Mouse (Mus musculus) spleen, embryonic (tissue): Measurements from ENCODE around the gene Ikzf1.

ENCODE experiments used
- CTCF ChIA-PET: fragments of 350-600 bp; sonication (Branson Sonifier 250); formaldehyde crosslinking; loops from one replicate; lab custom pipeline; 2022; lab: Charles Lee

The Ikzf1 gene

GRCm38 (mm10) chr11:11798690-11799089 is 113.9 kb downstream of the Ikzf1 start:
- CTCF ChIA-PET, result no interaction called here

GRCm38 (mm10) chr11:11800304-11800703 is 115.5 kb downstream of the Ikzf1 start:
- CTCF ChIA-PET, result no interaction called here

- CTCF ChIA-PET, result no interaction called here
Observed at GRCm38 (mm10) chr11:11801067-11801466, 116.3 kb downstream of the Ikzf1 start.

- CTCF ChIA-PET, result no interaction called here
Observed at GRCm38 (mm10) chr11:11804421-11804820, 119.6 kb downstream of the Ikzf1 start.

- CTCF ChIA-PET, result interaction anchor here (0.6 kb wide), 1 partner anchor 149 kb away, joined by 3 read pairs; no protein-coding TSS in a partner anchor
Observed at GRCm38 (mm10) chr11:11805951-11806350, 121.1 kb downstream of the Ikzf1 start.

DNA sequence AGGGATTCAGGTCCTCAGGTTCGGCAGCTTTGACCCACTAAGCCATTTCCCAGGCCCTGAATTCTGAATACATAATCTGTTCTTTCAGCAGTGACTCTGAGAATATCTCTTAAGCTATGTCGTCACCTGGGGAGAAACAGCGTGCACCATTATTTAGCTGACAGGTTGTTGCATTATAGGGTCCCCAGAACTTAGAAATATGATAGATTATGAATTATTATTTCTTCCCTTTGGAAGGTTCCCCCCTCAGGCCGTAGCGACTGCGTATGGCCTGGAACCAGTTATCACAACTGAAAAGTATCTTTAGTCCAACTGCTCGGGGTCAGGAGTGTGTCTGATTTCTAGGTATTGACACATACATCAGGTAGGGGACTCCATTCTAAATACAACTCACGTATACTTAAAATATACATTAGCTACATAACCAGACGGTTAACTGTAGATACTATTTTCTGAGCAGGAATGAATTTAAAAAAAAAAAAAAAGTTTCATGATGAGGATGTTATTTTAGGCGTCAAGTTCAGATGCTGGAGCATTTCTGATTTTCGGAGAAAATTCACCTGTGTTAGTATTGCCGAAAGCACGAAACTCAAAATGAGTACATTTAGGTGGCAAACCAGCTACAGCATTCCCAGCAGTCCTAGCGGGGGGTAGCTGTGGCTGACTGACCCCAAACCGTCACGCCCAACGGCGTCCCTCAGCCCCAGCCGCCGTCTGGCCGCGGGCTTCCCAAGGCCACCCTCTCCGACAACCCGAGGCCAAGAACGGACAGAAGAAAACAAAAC is 123.4 kb downstream of the Ikzf1 start:
- CTCF ChIA-PET, result interaction anchor here (0.7 to 1.4 kb wide), 2 partner anchors 13 to 31 kb away, joined by 4 read pairs; no protein-coding TSS in a partner anchor

DNA sequence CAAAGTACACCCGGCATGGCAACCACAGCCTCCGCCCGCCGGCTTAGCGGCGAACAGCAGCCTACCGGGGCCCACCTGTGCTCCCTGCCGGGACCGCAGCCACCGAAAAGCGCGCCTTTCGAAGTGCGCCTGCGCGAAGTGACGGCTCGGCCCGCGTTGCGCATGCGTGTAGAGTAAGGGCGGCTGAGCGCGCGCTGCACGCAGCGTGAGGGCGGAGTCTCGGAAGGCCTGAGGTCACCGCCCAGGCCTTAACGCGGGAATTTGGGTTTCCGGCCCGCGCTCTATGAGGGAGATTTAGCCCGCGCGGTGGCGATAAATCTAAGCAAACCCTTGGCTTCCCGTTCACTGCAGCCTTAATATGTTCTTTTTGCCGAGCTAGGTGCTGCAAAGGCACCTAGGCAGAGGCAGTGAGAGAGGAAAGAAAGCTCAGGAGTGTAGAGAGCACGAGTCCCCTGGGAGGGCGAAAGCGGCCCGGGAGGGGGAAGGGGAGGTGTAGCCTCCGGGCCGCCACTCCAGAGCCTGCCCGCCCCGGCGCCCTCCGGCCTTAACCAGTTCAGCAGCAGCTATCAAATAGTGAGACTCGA is 124.1 kb downstream of the Ikzf1 start, which contains the start of gene Fignl1:
Gene Fignl1, minus strand, starts transcription at position 143 of the 584 bp plus-strand sequence.
- CTCF ChIA-PET, result interaction anchor here (0.7 to 1.4 kb wide), 4 partner anchors 17 to 133 kb away, joined by 3 to 9 read pairs (median 5); no protein-coding TSS in a partner anchor

GRCm38 (mm10) chr11:11809404-11810175 is 124.8 kb downstream of the Ikzf1 start:
- CTCF ChIA-PET, result interaction anchor here (0.7 to 1.4 kb wide), 4 partner anchors 16 to 132 kb away, joined by 3 to 9 read pairs (median 5); no protein-coding TSS in a partner anchor

DNA sequence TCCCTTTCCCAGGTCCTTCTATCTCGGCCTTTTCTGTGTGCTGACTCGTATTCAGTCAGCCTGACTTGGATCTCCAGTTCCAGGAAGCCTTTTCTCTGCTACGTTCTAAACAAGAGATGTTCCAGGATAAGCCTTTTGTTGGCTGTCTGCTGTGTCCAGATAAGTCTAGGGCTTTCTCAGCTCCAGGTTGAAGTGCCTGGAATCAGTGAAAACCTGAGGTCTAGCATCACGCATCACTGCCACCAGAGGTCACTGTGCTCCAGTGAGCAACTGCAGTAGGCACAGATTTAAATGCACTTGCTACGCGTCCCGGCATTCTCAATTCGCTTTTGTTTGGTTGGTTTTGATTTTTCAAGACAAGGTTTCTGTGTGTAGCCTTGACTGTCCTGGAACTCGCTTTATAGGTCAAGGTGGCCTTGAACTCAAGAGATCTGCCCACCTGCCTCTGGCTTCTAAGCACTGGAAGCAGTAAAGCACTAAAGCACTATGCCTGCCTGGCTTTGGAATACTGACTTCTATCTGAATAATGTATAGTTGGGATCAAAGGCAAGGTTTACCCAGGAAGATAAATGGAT is 127.2 kb downstream of the Ikzf1 start:
- CTCF ChIA-PET, result interaction anchor here (0.6 kb wide), 5 partner anchors 16 to 479 kb away, joined by 3 to 5 read pairs (median 3); no protein-coding TSS in a partner anchor

DNA sequence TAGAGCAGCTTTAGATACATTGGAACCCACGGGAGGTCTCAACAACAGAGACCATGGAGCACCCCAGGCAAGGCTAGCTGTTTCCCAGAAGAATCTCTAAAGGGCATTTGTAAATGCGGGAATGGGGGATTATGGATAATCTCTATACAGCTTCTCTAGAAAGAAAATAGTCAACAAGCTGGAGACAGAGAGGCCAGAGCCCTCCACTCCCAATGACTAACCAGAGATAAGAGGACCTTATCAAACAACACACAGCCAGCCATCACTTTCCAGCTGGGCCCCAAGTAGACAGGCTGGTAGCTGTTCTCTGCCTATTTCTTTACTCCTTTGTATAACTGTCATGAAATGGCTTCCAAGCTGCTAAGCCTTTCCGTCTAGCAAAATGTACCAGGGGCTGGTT is 130.9 kb downstream of the Ikzf1 start:
- CTCF ChIA-PET, result no interaction called here

GRCm38 (mm10) chr11:11818797-11819196 is 134.0 kb downstream of the Ikzf1 start:
- CTCF ChIA-PET, result no interaction called here

GRCm38 (mm10) chr11:11819206-11819605 is 134.4 kb downstream of the Ikzf1 start:
- CTCF ChIA-PET, result interaction anchor here (0.7 kb wide), 1 partner anchor 278 kb away, joined by 10 read pairs; no protein-coding TSS in a partner anchor

GRCm38 (mm10) chr11:11820251-11820650 is 135.4 kb downstream of the Ikzf1 start:
- CTCF ChIA-PET, result interaction anchor here (0.9 to 1.0 kb wide), 2 partner anchors 153 to 155 kb away, joined by 3 read pairs; no protein-coding TSS in a partner anchor

DNA sequence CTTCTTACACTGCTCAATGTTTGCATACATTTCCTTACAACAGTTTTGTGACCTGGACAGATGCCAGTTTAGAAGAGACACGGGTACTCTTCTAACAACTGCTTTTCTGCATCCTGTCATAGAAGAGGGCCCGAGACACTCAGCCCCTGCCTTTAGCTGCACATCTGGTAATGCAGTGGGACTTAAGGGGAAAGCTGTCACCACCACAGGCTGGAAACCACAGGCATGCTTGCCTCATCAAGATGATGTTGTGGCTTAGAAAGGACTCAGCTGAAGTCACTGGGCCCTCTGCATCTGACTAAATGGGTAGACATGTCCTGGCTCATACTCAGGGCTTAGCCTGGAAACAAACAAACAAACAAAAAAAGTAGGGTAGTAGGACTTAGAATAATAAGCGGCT is 135.9 kb downstream of the Ikzf1 start:
- CTCF ChIA-PET, result interaction anchor here (0.6 to 1.0 kb wide), 5 partner anchors 13 to 358 kb away, joined by 3 to 18 read pairs (median 3); no protein-coding TSS in a partner anchor

DNA sequence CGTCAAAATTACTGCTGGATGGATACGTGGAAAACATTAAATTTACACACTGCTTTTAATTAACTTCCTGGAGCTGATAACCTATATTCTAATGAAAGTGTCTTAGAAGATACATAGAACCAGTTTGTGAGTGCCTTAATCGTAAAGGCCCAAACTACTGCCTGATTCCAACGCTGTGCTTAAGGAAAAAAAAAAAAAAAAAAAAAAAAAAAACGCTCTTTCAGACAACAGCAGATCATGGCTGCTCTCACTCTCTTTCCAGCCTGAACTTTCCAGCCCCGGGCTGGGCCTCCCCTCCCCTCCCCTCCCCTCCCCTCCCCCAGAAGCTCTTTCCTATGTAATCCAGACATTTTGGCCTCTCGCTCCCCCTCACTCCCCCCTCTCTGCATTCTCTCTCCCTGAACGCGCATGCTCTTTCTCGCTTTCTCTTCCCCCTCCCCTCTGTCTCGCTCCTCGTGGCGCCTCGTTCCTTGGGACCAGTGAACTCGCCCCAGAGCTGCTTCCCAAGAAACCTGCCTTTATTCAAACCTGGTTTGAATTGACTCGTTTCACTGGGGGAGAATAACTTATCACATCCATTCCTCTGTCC is 136.7 kb downstream of the Ikzf1 start:
- CTCF ChIA-PET, result interaction anchor here (0.6 to 1.0 kb wide), 5 partner anchors 49 to 380 kb away, joined by 3 to 18 read pairs (median 5); no protein-coding TSS in a partner anchor
